Mouse (Mus musculus) neural tube, embryonic 11.5 days (tissue): Measurements from ENCODE around the gene Secisbp2l. TPM values are rescaled to one million over a fixed set of nuclear protein-coding genes. Genes with fewer than 3 reads are reported as not detected.

ENCODE experiments used
- polyA plus RNA-seq: library from polyadenylated mRNA; unstranded; fragments of >200 nt; fragmentation: Nextera tagmentation; extraction: Ambion mirVana; gene quantifications from 2 replicates; pipeline ENCODE4 v1.2.1, GENCODE M21; 2014

Secisbp2l gene
- polyA plus RNA-seq, 1 experiment from 2014 or later, result 30.3 TPM

Other genes starting within 250 kb of the Secisbp2l start
- 7.3 and 8.1 TPM in 2 replicates for gene Cep152, start 157.8 kb downstream of the Secisbp2l start, polyA plus RNA-seq
- 271 and 289 TPM in 2 replicates for gene Eid1, start 109.8 kb downstream of the Secisbp2l start, polyA plus RNA-seq
- 1.7 and 2.1 TPM in 2 replicates for gene Shc4, start 58.7 kb downstream of the Secisbp2l start, polyA plus RNA-seq
- 29.9 and 31.1 TPM in 2 replicates for gene Galk2, start 76.2 kb upstream of the Secisbp2l start, polyA plus RNA-seq
- 109 and 115 TPM in 2 replicates for gene Cops2, start 76.3 kb upstream of the Secisbp2l start, polyA plus RNA-seq